Comparison of ENCODE assay signal across 10 mouse cellular contexts in the genomic region with DNA sequence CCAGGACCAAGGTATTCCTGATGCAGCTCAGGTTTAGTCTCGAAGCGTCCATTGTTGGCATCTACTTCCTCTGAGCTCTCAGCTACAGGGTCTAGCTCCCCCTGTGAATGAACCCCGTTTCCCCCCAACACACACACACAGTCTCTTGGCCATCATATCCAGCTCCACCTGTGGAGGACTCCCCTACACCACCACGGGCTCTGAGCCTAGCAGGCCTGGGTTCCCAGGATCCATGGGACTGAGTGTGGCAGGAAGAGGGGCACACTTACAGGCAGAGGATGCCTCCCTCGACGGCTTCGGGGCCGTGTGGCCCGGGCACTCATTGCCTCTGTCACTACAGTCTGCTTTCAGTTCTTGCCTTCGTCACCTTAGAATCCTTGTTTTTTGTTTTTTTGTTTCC. TPM values are rescaled to one million over a fixed set of nuclear protein-coding genes. Genes with fewer than 3 reads are reported as not detected.
A peak's percentile ranks its signal among the peaks of the same experiment; 100 is the strongest.
DNase-seq lines count a peak whose midpoint lies in the region; ATAC-seq and TF ChIP-seq lines count a peak whose summit lies in the region.
"Had no signal": no experiment of that assay in that cellular context is flagged by ENCODE, and none has a peak within 500 bp of the region (broad histone marks: within the 10 kb centered on the region; RNA-seq: fewer than 3 reads in every experiment).

No protein-coding gene starts in this region.

- peaks cover 10% of the 10 kb centered on the region for H3K36me3 ChIP-seq in heart, embryonic 16.5 days (ENCODE audit: control insufficient read depth, insufficient read depth)
- peaks cover 14% of the 10 kb centered on the region for H3K36me3 ChIP-seq in limb, embryonic 14.5 days (ENCODE audit: control insufficient read depth, insufficient read depth, low read length)

- no peak for TF ChIP-seq POLR2A in limb, embryonic 14.5 days (IDR thresholded peaks at IDR 0.05; ENCODE audit: borderline replicate concordance, extremely low read depth, insufficient read depth, insufficient read length)

- H3K27me3 ChIP-seq in heart, embryonic 16.5 days (ENCODE audit: control insufficient read depth, insufficient read depth, low read length): no peaks in the 10 kb centered on the region
- H3K27me3 ChIP-seq in limb, embryonic 14.5 days (ENCODE audit: control insufficient read depth, insufficient read depth, low read length): no peaks in the 10 kb centered on the region

- no peak for ATAC-seq in heart, embryonic 16.5 days (replicated peaks; ENCODE audit: extremely low read depth, insufficient read depth, low FRiP score)
- no peak for ATAC-seq in limb, embryonic 14.5 days (ENCODE audit: low FRiP score, low read depth)
- no peak for ATAC-seq in granulocyte monocyte progenitor cell, adult 5-6 weeks (replicated peaks; ENCODE audit: poor library complexity, severe bottlenecking)
- ATAC-seq: midbrain, embryonic 16.5 days had no signal

- DNase-seq in cerebellum, adult 8-10 months: peak; percentile 22
- DNase-seq in cerebellum, postnatal 10 days: no peak
- peak in 1 of 2 experiments; percentile 8 for DNase-seq in left cerebral cortex, adult 2 months (ENCODE audit: extremely low spot score in 1 of 2, low spot score in 2 of 2)
- no peak for DNase-seq in left cerebral cortex, adult 11 months (ENCODE audit: low spot score)
- DNase-seq in limb, embryonic 14.5 days (ENCODE audit: low spot score): no peak
- DNase-seq in urinary bladder, postnatal 14 days (ENCODE audit: low spot score): no peak

- H3K4me3 ChIP-seq in left cerebral cortex, adult 2 months: peak overlapping the region; percentile 24
- peak overlapping the region; percentile 31 for H3K4me3 ChIP-seq in heart, embryonic 16.5 days (ENCODE audit: low read length)
- H3K4me3 ChIP-seq in limb, embryonic 14.5 days (replicated peaks; ENCODE audit: low read length): no peak overlapping the region

- intact Hi-C loops in left cerebral cortex, adult 2 months (cut with DNase I): no loop called here

- WGBS in heart, embryonic 16.5 days: 72% methylated on average over 10 of the region's 10 CpGs
- 86% methylated on average over 9 of the region's 10 CpGs for WGBS in limb, embryonic 14.5 days

- peak overlapping the region; percentile 54 for H3K27ac ChIP-seq in left cerebral cortex, adult 2 months
- peak overlapping the region; percentile 87; the same call in 1 of the 2 replicates for H3K27ac ChIP-seq in heart, embryonic 16.5 days (ENCODE audit: low read length)
- no peak overlapping the region for H3K27ac ChIP-seq in limb, embryonic 14.5 days (replicated peaks; ENCODE audit: low read depth, low read length)

- H3K9me3 ChIP-seq in heart, embryonic 16.5 days (replicated peaks; ENCODE audit: control insufficient read depth, low read length): no peaks in the 10 kb centered on the region
- H3K9me3 ChIP-seq in limb, embryonic 14.5 days (ENCODE audit: control insufficient read depth, low read length): no peaks in the 10 kb centered on the region

- H3K4me1 ChIP-seq in heart, embryonic 16.5 days (ENCODE audit: control insufficient read depth, insufficient read depth, low read length): peaks cover 9% of the 10 kb centered on the region
- peaks cover 5% of the 10 kb centered on the region; the same call in 1 of the 2 replicates for H3K4me1 ChIP-seq in limb, embryonic 14.5 days (ENCODE audit: control insufficient read depth, insufficient read depth, low read length)

- peak overlapping the region; percentile 41; the same call in 1 of the 2 replicates for H3K9ac ChIP-seq in heart, embryonic 16.5 days (ENCODE audit: low read length)
- no peak overlapping the region for H3K9ac ChIP-seq in limb, embryonic 14.5 days (ENCODE audit: low read depth, low read length, severe bottlenecking)

- H3K4me2 ChIP-seq in heart, embryonic 16.5 days (ENCODE audit: low read depth, low read length): peak overlapping the region; percentile 43
- 0 out of 2 replicates have a peak overlapping the region, but pooled peaks have one; percentile 1 for H3K4me2 ChIP-seq in limb, embryonic 14.5 days (replicated peaks; ENCODE audit: low read depth, low read length, severe bottlenecking)

- TF ChIP-seq CTCF in left cerebral cortex, adult 2 months (IDR thresholded peaks at IDR 0.05): no peak

RNA-seq across cellular contexts. Expression of a gene that starts 0.5 kb away (rescaled TPM):
- total RNA-seq in left cerebral cortex, adult 2 months (2021): 1 to 10 TPM; 4.6 to 4.7 TPM
- 20.6 and 24.4 TPM in 2 replicates for polyA plus RNA-seq in heart, embryonic 16.5 days (2015; fragmentation: Nextera tagmentation; extraction: Ambion mirVana)
- polyA plus RNA-seq in limb, embryonic 14.5 days (2012; rRNA removed): 15.7 and 16.7 TPM in 2 replicates
- polyA plus RNA-seq in limb, embryonic 14.5 days (2014; fragmentation: Nextera tagmentation; extraction: Ambion mirVana): 7.6 and 9.1 TPM in 2 replicates
- not detected in 2 replicates for total RNA-seq in granulocyte monocyte progenitor cell, adult 5-6 weeks (2014; fragmentation: Nextera tagmentation)
- total RNA-seq in granulocyte monocyte progenitor cell, adult 5-6 weeks (2017): not detected in 2 replicates

RNA-seq across cellular contexts. Expression of a gene that starts 1.6 kb away (rescaled TPM):
- total RNA-seq in left cerebral cortex, adult 2 months (2021): 100 to 1,000 TPM in 1 of 2 experiments, 10 to 100 TPM in 1; 97.3 to 107 TPM
- 86.4 and 88.8 TPM in 2 replicates for polyA plus RNA-seq in heart, embryonic 16.5 days (2015; fragmentation: Nextera tagmentation; extraction: Ambion mirVana)
- polyA plus RNA-seq in limb, embryonic 14.5 days (2012; rRNA removed): 117 and 122 TPM in 2 replicates
- 87.7 and 88.6 TPM in 2 replicates for polyA plus RNA-seq in limb, embryonic 14.5 days (2014; fragmentation: Nextera tagmentation; extraction: Ambion mirVana)
- total RNA-seq in granulocyte monocyte progenitor cell, adult 5-6 weeks (2014; fragmentation: Nextera tagmentation): 70.0 and 84.9 TPM in 2 replicates
- total RNA-seq in granulocyte monocyte progenitor cell, adult 5-6 weeks (2017): 98.5 and 101 TPM in 2 replicates

RNA-seq across cellular contexts. Expression of a gene that starts 10.7 kb away (rescaled TPM):
- total RNA-seq in left cerebral cortex, adult 2 months (2021): under 1 TPM; 0.35 to 0.36 TPM
- 32.9 and 33.8 TPM in 2 replicates for polyA plus RNA-seq in heart, embryonic 16.5 days (2015; fragmentation: Nextera tagmentation; extraction: Ambion mirVana)
- 60.7 and 70.5 TPM in 2 replicates for polyA plus RNA-seq in limb, embryonic 14.5 days (2012; rRNA removed)
- polyA plus RNA-seq in limb, embryonic 14.5 days (2014; fragmentation: Nextera tagmentation; extraction: Ambion mirVana): 17.0 and 21.8 TPM in 2 replicates
- 11.1 and 11.7 TPM in 2 replicates for total RNA-seq in granulocyte monocyte progenitor cell, adult 5-6 weeks (2014; fragmentation: Nextera tagmentation)
- 11.3 and 12.4 TPM in 2 replicates for total RNA-seq in granulocyte monocyte progenitor cell, adult 5-6 weeks (2017)
- total RNA-seq: gastrocnemius, adult 18-20 months had no signal

RNA-seq across cellular contexts. Expression of a gene that starts 13.3 kb away (rescaled TPM):
- total RNA-seq in left cerebral cortex, adult 2 months (2021): 10 to 100 TPM; 41.7 to 44.8 TPM
- polyA plus RNA-seq in heart, embryonic 16.5 days (2015; fragmentation: Nextera tagmentation; extraction: Ambion mirVana): 38.1 and 43.0 TPM in 2 replicates
- polyA plus RNA-seq in limb, embryonic 14.5 days (2012; rRNA removed): 80.8 and 113 TPM in 2 replicates
- polyA plus RNA-seq in limb, embryonic 14.5 days (2014; fragmentation: Nextera tagmentation; extraction: Ambion mirVana): 63.1 and 66.9 TPM in 2 replicates
- total RNA-seq in granulocyte monocyte progenitor cell, adult 5-6 weeks (2014; fragmentation: Nextera tagmentation): 1.3 and 7.5 TPM in 2 replicates
- 3.3 and 4.1 TPM in 2 replicates for total RNA-seq in granulocyte monocyte progenitor cell, adult 5-6 weeks (2017)

RNA-seq across cellular contexts. Expression of a gene that starts 24.0 kb away (rescaled TPM):
- 10 to 100 TPM; 16.6 to 19.0 TPM for total RNA-seq in left cerebral cortex, adult 2 months (2021)
- polyA plus RNA-seq in heart, embryonic 16.5 days (2015; fragmentation: Nextera tagmentation; extraction: Ambion mirVana): 5.7 and 6.2 TPM in 2 replicates
- polyA plus RNA-seq in limb, embryonic 14.5 days (2012; rRNA removed): 4.2 and 4.6 TPM in 2 replicates
- polyA plus RNA-seq in limb, embryonic 14.5 days (2014; fragmentation: Nextera tagmentation; extraction: Ambion mirVana): 3.8 and 4.3 TPM in 2 replicates
- 8.8 and 12.4 TPM in 2 replicates for total RNA-seq in granulocyte monocyte progenitor cell, adult 5-6 weeks (2014; fragmentation: Nextera tagmentation)
- 8.9 TPM in 2 replicates for total RNA-seq in granulocyte monocyte progenitor cell, adult 5-6 weeks (2017)

Comparison
In these comparisons a context has a peak if more than half of its experiments do, and no peak if none do; other contexts are left out.
1. RNA of a gene that starts 0.5 kb away (total RNA-seq): 4.6 to 4.7 TPM in left cerebral cortex, adult 2 months; not detected in granulocyte monocyte progenitor cell, adult 5-6 weeks; every median in the first group is over 4 times any median in the second.
2. RNA of a gene that starts 10.7 kb away (total RNA-seq): 11.1 to 12.4 TPM in granulocyte monocyte progenitor cell, adult 5-6 weeks; 0.35 to 0.36 TPM in left cerebral cortex, adult 2 months; every median in the first group is over 4 times any median in the second.